Mouse (Mus musculus) B cell, adult 2 months (primary cell): Measurements from ENCODE around the gene Zfp27.
A peak's percentile ranks its signal among the peaks of the same experiment; 100 is the strongest.

Source experiments
- DNase-seq, 2 experiments: peaks; one replicate each; pipeline ENCODE4 v3.0.0; 2022

Gene Zfp27

GRCm38 (mm10) chr7:29905966-29906681 lies at the start of gene Zfp27:
Zfp27 (minus strand) TSS chr7:29906572.
- DNase-seq: peak; percentile 61 to 66

- DNase-seq: peak; percentile 48 to 53
These were observed 48.4 kb upstream of the Zfp27 start for GRCm38 (mm10) chr7:29954731-29955130.

GRCm38 (mm10) chr7:29953513-29954401 lies 47.4 kb upstream of the Zfp27 start, which contains the start of gene Zfp74:
Zfp74 (minus strand) TSS chr7:29954089.
- peak; percentile 74 for DNase-seq

- DNase-seq: no peak
These were observed 46.7 kb upstream of the Zfp27 start for GRCm38 (mm10) chr7:29953086-29953485.

- no peak for DNase-seq
These were observed 37.8 kb upstream of the Zfp27 start for GRCm38 (mm10) chr7:29944201-29944600.

- DNase-seq: no peak
These were observed 37.3 kb upstream of the Zfp27 start for GRCm38 (mm10) chr7:29943720-29944119.

GRCm38 (mm10) chr7:29942740-29943139 lies 36.4 kb upstream of the Zfp27 start:
- DNase-seq: no peak

GRCm38 (mm10) chr7:29941027-29941426 lies 34.7 kb upstream of the Zfp27 start:
- no peak for DNase-seq

GRCm38 (mm10) chr7:29938856-29939255 lies 32.5 kb upstream of the Zfp27 start:
- peak; percentile 8 to 12 for DNase-seq

- DNase-seq: no peak
These were observed 16.4 kb upstream of the Zfp27 start for GRCm38 (mm10) chr7:29922780-29923179.

GRCm38 (mm10) chr7:29921439-29922093 lies 15.2 kb upstream of the Zfp27 start:
- no peak for DNase-seq

GRCm38 (mm10) chr7:29918062-29918453 lies 11.7 kb upstream of the Zfp27 start:
- DNase-seq: no peak

GRCm38 (mm10) chr7:29917371-29918061 lies 11.1 kb upstream of the Zfp27 start:
- no peak for DNase-seq

- DNase-seq: no peak
These were observed 5.8 kb upstream of the Zfp27 start for GRCm38 (mm10) chr7:29912172-29912571.

- no peak for DNase-seq
These were observed 3.9 kb upstream of the Zfp27 start for GRCm38 (mm10) chr7:29910252-29910651.

GRCm38 (mm10) chr7:29908130-29908950 lies 2.0 kb upstream of the Zfp27 start, which contains the start of gene Zfp383:
Zfp383 (plus strand) TSS chr7:29908223.
- DNase-seq: peak; percentile 81 to 83

GRCm38 (mm10) chr7:29907206-29907605 lies 834 bp upstream of the Zfp27 start:
- no peak for DNase-seq

GRCm38 (mm10) chr7:29906682-29907058 lies 298 bp upstream of the Zfp27 start:
- DNase-seq: peak in 1 of 2 experiments; percentile 3

GRCm38 (mm10) chr7:29904101-29904500 lies 2.3 kb downstream of the Zfp27 start:
- DNase-seq: no peak

- peak in 1 of 2 experiments; percentile 8 for DNase-seq
These were observed 8.0 kb downstream of the Zfp27 start for GRCm38 (mm10) chr7:29898351-29898750.

- no peak for DNase-seq
These were observed 13.6 kb downstream of the Zfp27 start for GRCm38 (mm10) chr7:29892756-29893155.

GRCm38 (mm10) chr7:29890501-29890900 lies 15.9 kb downstream of the Zfp27 start:
- DNase-seq: no peak
